Mouse (Mus musculus): ENCODE data around the gene Sod1.

Gene Sod1

DNA sequence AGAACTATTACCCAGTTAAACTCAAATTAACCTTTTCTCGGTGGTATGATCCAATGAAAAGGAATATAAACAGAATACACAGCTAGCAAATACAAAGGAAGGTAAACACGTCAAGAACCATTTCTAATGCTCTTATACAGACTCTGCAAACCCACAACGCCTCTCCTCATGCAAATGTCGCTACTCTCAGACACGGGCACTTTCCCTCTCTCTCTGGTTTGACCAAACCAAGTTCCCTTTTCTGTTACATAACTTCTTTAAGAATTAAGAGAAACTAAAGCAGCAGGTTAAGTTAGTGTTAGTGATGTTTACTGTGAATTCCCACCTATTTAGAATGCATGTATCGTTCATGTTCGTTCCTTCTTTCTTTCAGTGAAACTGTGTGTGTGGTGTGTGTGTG, 38.4 kb downstream of the Sod1 start:
- no peak for DNase-seq (ENCODE audit: low read depth, low spot score)

- DNase-seq (ENCODE audit: low read depth, low spot score), result no peak
Measured at GRCm38 (mm10) chr16:90259623-90260022, 39.1 kb downstream of the Sod1 start.

DNA sequence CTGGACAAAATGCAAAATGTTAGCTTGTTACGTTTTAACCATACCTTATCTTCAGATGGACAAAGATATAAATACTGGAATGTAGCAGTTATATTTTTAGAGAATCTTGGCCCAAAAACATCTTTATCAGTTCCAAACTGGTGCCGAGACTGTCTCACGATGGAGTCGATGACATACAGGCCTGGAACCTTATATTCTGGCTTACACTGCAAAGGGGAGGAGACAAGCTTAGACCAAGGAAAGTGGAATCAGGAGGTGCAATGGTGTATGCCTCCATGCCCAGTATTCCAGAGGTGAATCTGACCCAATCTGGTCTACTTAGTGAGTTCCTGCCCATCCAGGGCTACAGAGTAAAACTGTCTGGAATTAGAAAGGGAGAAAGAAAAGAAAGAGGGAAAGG, 39.5 kb downstream of the Sod1 start:
- no peak for DNase-seq (ENCODE audit: low read depth, low spot score)

DNA sequence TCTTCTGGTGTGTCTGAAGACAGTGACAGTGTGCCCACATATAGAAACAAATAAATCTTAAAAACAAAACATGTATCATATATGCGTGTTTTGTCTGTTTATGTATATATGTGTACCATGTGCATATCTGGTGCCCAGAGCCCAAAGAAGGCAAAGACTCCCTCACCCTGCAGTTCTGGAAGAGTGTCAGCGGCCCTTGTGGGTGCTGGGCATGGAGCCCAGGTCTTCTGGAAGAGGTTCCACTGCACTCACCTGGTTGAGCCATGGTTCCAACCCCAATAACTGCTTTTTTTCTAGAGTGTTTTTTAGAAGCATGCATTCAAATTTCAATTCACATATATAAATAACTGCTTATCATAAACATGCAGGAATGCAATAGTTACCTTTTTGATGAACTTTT, 41.2 kb downstream of the Sod1 start:
- DNase-seq (ENCODE audit: low read depth, low spot score), result no peak

GRCm38 (mm10) chr16:90264021-90264420, 43.5 kb downstream of the Sod1 start:
- DNase-seq (ENCODE audit: low read depth, low spot score), result no peak

DNA sequence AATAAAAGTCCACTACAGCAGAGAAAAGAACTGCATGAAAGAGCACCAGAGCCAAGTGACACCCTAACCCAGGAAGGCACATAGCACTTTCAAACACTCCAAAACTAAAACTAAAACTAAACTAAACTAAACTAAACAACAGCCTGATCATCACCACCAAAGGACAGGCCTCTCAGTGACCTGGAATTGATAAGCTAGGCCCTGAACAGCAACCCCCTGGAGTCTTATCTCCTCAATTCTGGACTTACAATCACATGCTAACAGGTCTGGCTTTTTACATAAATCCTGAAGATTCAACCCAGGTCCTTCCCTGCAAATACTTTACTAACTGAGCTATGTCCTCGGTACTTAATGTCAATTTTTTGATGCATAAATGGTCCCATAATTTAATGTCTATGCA, 44.6 kb downstream of the Sod1 start:
- no peak for DNase-seq (ENCODE audit: low read depth, low spot score)

DNA sequence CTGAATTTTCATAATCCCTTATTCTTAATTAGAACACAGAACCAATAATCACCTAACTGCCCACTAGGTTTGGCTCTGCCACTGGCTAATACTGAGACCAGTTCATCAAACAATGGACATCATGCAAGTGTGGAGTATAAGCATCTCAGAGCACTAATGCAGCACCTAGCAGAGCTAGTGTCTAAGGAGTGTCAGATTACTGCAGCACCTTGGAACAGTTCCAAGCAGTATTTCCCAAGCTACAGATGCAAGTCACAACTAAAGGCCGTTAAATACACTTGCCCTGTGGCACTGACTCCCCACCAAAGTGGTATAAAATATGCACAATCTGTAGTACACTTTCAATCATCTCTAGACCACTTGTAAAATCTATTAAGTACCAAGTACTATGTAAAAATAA, 46.0 kb downstream of the Sod1 start:
- no peak for DNase-seq (ENCODE audit: low read depth, low spot score)

GRCm38 (mm10) chr16:90275521-90275920, 55.0 kb downstream of the Sod1 start:
- no peak for DNase-seq (ENCODE audit: low read depth, low spot score)
